In genomic region chr6:8948131-8948470, GRCm38 (mm10) we compare ENCODE assay signal across 11 mouse cellular contexts. TPM values are rescaled to one million over a fixed set of nuclear protein-coding genes. Genes with fewer than 3 reads are reported as not detected.
DNase-seq lines count a peak whose midpoint lies in the region; ATAC-seq lines count a peak whose summit lies in the region.
"Had no signal": no experiment of that assay in that cellular context is flagged by ENCODE, and none has a peak within 500 bp of the region (broad histone marks: within the 10 kb centered on the region; RNA-seq: fewer than 3 reads in every experiment).

Gene Nxph1 (plus strand): TSS chr6:8948431.

- peak; percentile 10; the same call in 1 of the 2 replicates for ATAC-seq in kidney, embryonic 14.5 days (ENCODE audit: low FRiP score, low TSS enrichment)
- 0 out of 2 replicates have a peak, but pooled peaks have one; percentile 17 for ATAC-seq in embryonic facial prominence, embryonic 11.5 days (replicated peaks; ENCODE audit: insufficient number of reproducible peaks, low FRiP score, low TSS enrichment, low read depth)
- no peak for ATAC-seq in intestine, embryonic 14.5 days (replicated peaks; ENCODE audit: low FRiP score, low TSS enrichment, low read depth)
- ATAC-seq in midbrain, embryonic 11.5 days (ENCODE audit: low FRiP score) = peak; percentile 23
- ATAC-seq: Patski had no signal

- H3K4me1 ChIP-seq in kidney, embryonic 14.5 days (ENCODE audit: control insufficient read depth, insufficient read depth, low read length) = peaks cover 17% of the 10 kb centered on the region; the same call in 1 of the 2 replicates
- peaks cover 4% of the 10 kb centered on the region; the same call in 1 of the 2 replicates for H3K4me1 ChIP-seq in embryonic facial prominence, embryonic 11.5 days (ENCODE audit: control insufficient read depth, insufficient read depth, low read length)
- H3K4me1 ChIP-seq in intestine, embryonic 14.5 days (replicated peaks; ENCODE audit: control insufficient read depth, insufficient read depth, low read length) = no peaks in the 10 kb centered on the region
- peaks cover 19% of the 10 kb centered on the region for H3K4me1 ChIP-seq in midbrain, embryonic 11.5 days (ENCODE audit: control insufficient read depth, insufficient read depth, low read length)

- H3K36me3 ChIP-seq in kidney, embryonic 14.5 days (ENCODE audit: control insufficient read depth, insufficient read depth, low read length) = no peaks in the 10 kb centered on the region
- H3K36me3 ChIP-seq in embryonic facial prominence, embryonic 11.5 days (replicated peaks; ENCODE audit: control insufficient read depth, insufficient read depth, low read depth, low read length) = no peaks in the 10 kb centered on the region
- H3K36me3 ChIP-seq in intestine, embryonic 14.5 days (ENCODE audit: control insufficient read depth, insufficient read depth, low read length) = no peaks in the 10 kb centered on the region
- H3K36me3 ChIP-seq in midbrain, embryonic 11.5 days (ENCODE audit: control insufficient read depth, insufficient read depth, low read length) = no peaks in the 10 kb centered on the region

- no peak for DNase-seq in kidney, adult 8-10 months
- DNase-seq in embryonic facial prominence, embryonic 11.5 days (ENCODE audit: low spot score) = no peak
- DNase-seq in intestine, embryonic 14.5 days (ENCODE audit: low spot score) = no peak
- no peak for DNase-seq in midbrain, embryonic 11.5 days (ENCODE audit: low spot score, missing footprints)
- DNase-seq in gastrocnemius, postnatal 14 days = no peak
- DNase-seq in ovary, postnatal 36 days (ENCODE audit: low spot score) = no peak
- no peak for DNase-seq in right cerebral cortex, postnatal 4 days
- DNase-seq: thymus, adult 18-20 months had no signal

- no peaks in the 10 kb centered on the region for H3K9me3 ChIP-seq in kidney, embryonic 14.5 days (ENCODE audit: control insufficient read depth, low read length)
- no peaks in the 10 kb centered on the region for H3K9me3 ChIP-seq in embryonic facial prominence, embryonic 11.5 days (replicated peaks; ENCODE audit: control insufficient read depth, low read length)
- H3K9me3 ChIP-seq in intestine, embryonic 14.5 days (ENCODE audit: control insufficient read depth, low read length) = no peaks in the 10 kb centered on the region
- H3K9me3 ChIP-seq in midbrain, embryonic 11.5 days (ENCODE audit: control insufficient read depth, low read length) = no peaks in the 10 kb centered on the region

- H3K9ac ChIP-seq in kidney, embryonic 14.5 days (ENCODE audit: low read depth, low read length) = no peak within 1 kb of the TSS
- H3K9ac ChIP-seq in embryonic facial prominence, embryonic 11.5 days (replicated peaks; ENCODE audit: low read length) = no peak within 1 kb of the TSS
- H3K9ac ChIP-seq in intestine, embryonic 14.5 days (ENCODE audit: low read length) = no peak within 1 kb of the TSS
- peak within 1 kb of the TSS; percentile 38; the same call in 1 of the 2 replicates for H3K9ac ChIP-seq in midbrain, embryonic 11.5 days (ENCODE audit: low read length)

- 2% methylated on average over 16 of the region's 16 CpGs for WGBS in kidney, embryonic 14.5 days
- WGBS in embryonic facial prominence, embryonic 11.5 days = 0% methylated on average over 11 of the region's 16 CpGs
- 5% methylated on average over 16 of the region's 16 CpGs for WGBS in intestine, embryonic 14.5 days
- 1% methylated on average over 16 of the region's 16 CpGs for WGBS in midbrain, embryonic 11.5 days

- peak within 1 kb of the TSS; percentile 38 for H3K4me2 ChIP-seq in kidney, embryonic 14.5 days (replicated peaks; ENCODE audit: low read depth, low read length)
- peak within 1 kb of the TSS; percentile 51 for H3K4me2 ChIP-seq in embryonic facial prominence, embryonic 11.5 days (ENCODE audit: low read depth, low read length)
- H3K4me2 ChIP-seq in intestine, embryonic 14.5 days (ENCODE audit: low read length) = peak within 1 kb of the TSS; percentile 26
- peak within 1 kb of the TSS; percentile 87 for H3K4me2 ChIP-seq in midbrain, embryonic 11.5 days

- no peak within 1 kb of the TSS for H3K27ac ChIP-seq in kidney, embryonic 14.5 days (ENCODE audit: low read depth, low read length)
- H3K27ac ChIP-seq in embryonic facial prominence, embryonic 11.5 days (replicated peaks; ENCODE audit: low read depth, low read length) = no peak within 1 kb of the TSS
- no peak within 1 kb of the TSS for H3K27ac ChIP-seq in intestine, embryonic 14.5 days (ENCODE audit: low read depth)
- no peak within 1 kb of the TSS for H3K27ac ChIP-seq in midbrain, embryonic 11.5 days (ENCODE audit: low read depth, low read length)

- H3K4me3 ChIP-seq in kidney, embryonic 14.5 days (ENCODE audit: low read length) = peak within 1 kb of the TSS; percentile 27
- peak within 1 kb of the TSS; percentile 16 for H3K4me3 ChIP-seq in embryonic facial prominence, embryonic 11.5 days (ENCODE audit: low read depth, low read length)
- peak within 1 kb of the TSS; percentile 6 for H3K4me3 ChIP-seq in intestine, embryonic 14.5 days (ENCODE audit: low read depth, low read length)
- H3K4me3 ChIP-seq in midbrain, embryonic 11.5 days (ENCODE audit: low read depth, low read length) = peak within 1 kb of the TSS; percentile 46

- intact Hi-C loops in gastrocnemius, postnatal 14 days (cut with DNase I; ENCODE audit: low total_unique reads) = no loop called here

- H3K27me3 ChIP-seq in kidney, embryonic 14.5 days (ENCODE audit: control insufficient read depth, insufficient read depth, low read length) = peaks cover 59% of the 10 kb centered on the region
- peaks cover 48% of the 10 kb centered on the region for H3K27me3 ChIP-seq in embryonic facial prominence, embryonic 11.5 days (ENCODE audit: control insufficient read depth, insufficient read depth, low read length)
- peaks cover 77% of the 10 kb centered on the region for H3K27me3 ChIP-seq in intestine, embryonic 14.5 days (replicated peaks; ENCODE audit: control insufficient read depth, insufficient read depth, low read length)
- H3K27me3 ChIP-seq in midbrain, embryonic 11.5 days (ENCODE audit: control insufficient read depth, insufficient read depth, low read length) = peaks cover 61% of the 10 kb centered on the region

RNA-seq across cellular contexts. Expression of gene Nxph1, which starts in this region (rescaled TPM):
- 0.11 and 0.14 TPM in 2 replicates for polyA plus RNA-seq in kidney, embryonic 14.5 days (2014; fragmentation: Nextera tagmentation; extraction: Ambion mirVana)
- polyA plus RNA-seq in embryonic facial prominence, embryonic 11.5 days (2014; fragmentation: Nextera tagmentation; extraction: Ambion mirVana) = 0.79 and 1.4 TPM in 2 replicates
- polyA plus RNA-seq in intestine, embryonic 14.5 days (2014; fragmentation: Nextera tagmentation; extraction: Ambion mirVana) = 0.08 TPM in 1 of 2 replicates, not detected in the other
- 4.8 and 5.2 TPM in 2 replicates for polyA plus RNA-seq in midbrain, embryonic 11.5 days (2014; fragmentation: Nextera tagmentation; extraction: Ambion mirVana)
- not detected for total RNA-seq in gastrocnemius, postnatal 14 days (2021)
- total RNA-seq: hematopoietic stem cell, adult 5-6 weeks had no signal
- polyA plus RNA-seq: Patski had no signal

Comparison
In these comparisons a context has a peak if more than half of its experiments do, and no peak if none do; other contexts are left out.
1. Peak in ATAC-seq, H3K4me3 ChIP-seq and H3K4me2 ChIP-seq in kidney, embryonic 14.5 days; RNA of the gene not detected or under 1 TPM.
2. H3K4me2 ChIP-seq: peak in every context shown above with its lines; median percentile 87 in midbrain, embryonic 11.5 days; 51 in embryonic facial prominence, embryonic 11.5 days; 38 in kidney, embryonic 14.5 days; 26 in intestine, embryonic 14.5 days.